Mouse (Mus musculus) splenic B cell, adult 2 months (primary cell): ENCODE results near the gene Prune2.

Experiments used
- DNase-seq: peaks from one replicate; pipeline ENCODE4 v3.0.0-alpha.2; 2011; ENCODE audit warnings: low read depth, low spot score
- H3K27me3 ChIP-seq: 2 replicates; pipeline ENCODE4 v1.6.1; 2012; ENCODE audit warnings: mild to moderate bottlenecking, low read length, moderate library complexity, mixed read lengths; ENCODE audit not compliant: control insufficient read depth, poor library complexity, insufficient read depth, severe bottlenecking
- H3K36me3 ChIP-seq: 2 replicates; pipeline ENCODE4 v1.6.1; 2012; ENCODE audit warnings: mild to moderate bottlenecking, low read length, moderate library complexity, mixed read lengths; ENCODE audit not compliant: control insufficient read depth, poor library complexity, insufficient read depth, severe bottlenecking

Prune2 gene

DNA sequence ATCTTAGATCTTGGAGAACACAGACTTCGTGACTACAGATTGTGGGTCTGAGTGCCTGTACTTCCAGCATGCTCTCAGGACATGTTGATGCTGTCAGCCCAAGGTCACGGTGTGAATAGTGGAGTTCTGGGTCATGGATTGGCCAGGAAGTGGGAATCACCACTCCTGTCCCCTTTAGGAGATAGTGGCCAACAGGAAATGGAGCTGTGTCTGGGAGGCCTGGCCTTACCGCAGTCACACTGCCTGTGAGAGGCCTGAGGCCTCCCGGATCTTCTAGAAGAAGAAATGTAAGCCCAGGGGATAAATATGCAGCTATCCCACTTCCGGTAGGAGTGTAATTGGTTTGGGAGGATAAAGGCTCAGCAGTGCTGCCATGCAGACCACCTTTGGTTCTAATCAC lies 12.8 kb downstream of the Prune2 start:
- no peaks in the 10 kb centered on the region for H3K36me3 ChIP-seq
- no peak for DNase-seq
- H3K27me3 ChIP-seq = no peaks in the 10 kb centered on the region

GRCm38 (mm10) chr19:16970612-16971011 lies 14.7 kb downstream of the Prune2 start:
- no peak for DNase-seq

DNA sequence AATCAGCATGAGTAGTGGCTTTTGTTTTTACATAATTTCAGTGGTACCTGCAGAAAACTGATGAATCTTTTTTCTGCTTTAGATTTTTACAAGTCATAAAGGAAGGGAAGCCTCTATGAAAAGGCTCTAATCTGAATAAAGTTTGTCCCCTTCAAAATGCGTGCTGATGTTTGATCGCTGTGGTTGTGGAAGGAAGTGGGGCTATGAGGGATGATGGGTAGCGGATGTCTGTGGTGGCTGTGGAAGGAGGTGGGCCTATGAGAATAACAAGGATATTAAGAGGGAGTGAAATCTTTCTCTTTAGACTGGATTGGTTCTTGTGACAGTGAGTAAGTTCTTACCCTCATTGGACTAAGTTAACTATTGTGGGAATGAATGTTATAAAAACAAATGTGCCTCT lies 23.0 kb downstream of the Prune2 start:
- no peaks in the 10 kb centered on the region for H3K36me3 ChIP-seq
- H3K27me3 ChIP-seq = no peaks in the 10 kb centered on the region
- no peak for DNase-seq

More at GRCm38 (mm10) chr19:16970612-16971011, 14.7 kb downstream of the Prune2 start:
- H3K36me3 ChIP-seq = no peaks in the 10 kb centered on the region
- no peaks in the 10 kb centered on the region for H3K27me3 ChIP-seq

DNA sequence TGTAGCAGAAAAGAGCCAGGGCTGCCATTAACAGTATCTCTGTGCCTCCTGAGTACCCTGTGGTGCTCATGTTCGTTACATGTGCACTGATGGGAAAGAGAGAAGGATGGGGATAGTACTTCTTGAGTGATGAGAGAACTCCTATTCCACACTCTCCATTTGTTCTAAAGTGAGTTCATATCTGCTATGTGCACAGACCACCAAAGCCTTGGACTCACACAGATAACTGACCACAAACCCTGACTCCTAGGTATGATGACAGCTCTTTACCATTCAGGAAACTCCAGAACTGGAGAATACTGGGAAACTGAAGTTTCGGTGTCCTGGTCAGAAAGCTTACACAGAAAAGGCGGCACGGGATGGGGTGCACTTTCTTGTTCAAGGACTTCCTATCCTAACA lies 25.8 kb downstream of the Prune2 start:
- Histone ChIP-seq H3K27me3 (no peaks in the 10 kb centered on the region), H3K36me3 (no peaks in the 10 kb centered on the region)
- DNase-seq = no peak

GRCm38 (mm10) chr19:16984897-16985296 lies 29.0 kb downstream of the Prune2 start:
- peak; percentile 9 for DNase-seq
- H3K27me3 ChIP-seq = no peaks in the 10 kb centered on the region

DNA sequence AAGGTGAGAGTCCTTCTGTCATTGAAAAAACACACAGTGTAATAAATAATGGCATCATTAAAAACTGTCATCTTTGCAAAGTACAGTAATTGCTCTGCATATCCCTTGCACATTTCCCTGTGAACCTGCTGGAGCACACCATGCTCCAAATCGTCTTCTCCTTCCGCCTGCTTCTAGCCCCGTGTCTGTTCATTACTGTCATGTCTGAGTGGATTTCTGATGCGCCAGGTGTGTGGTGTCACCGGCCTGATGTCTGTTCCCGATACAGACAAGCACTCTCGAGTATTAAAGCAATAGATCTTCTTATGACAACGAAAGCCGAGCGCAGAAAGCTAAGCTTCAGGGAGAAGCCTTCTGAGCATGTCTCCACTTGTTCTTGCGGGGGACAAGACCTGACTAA lies 32.1 kb downstream of the Prune2 start:
- DNase-seq = no peak
- Histone ChIP-seq H3K36me3 (no peaks in the 10 kb centered on the region), H3K27me3 (no peaks in the 10 kb centered on the region)

More at GRCm38 (mm10) chr19:16984897-16985296, 29.0 kb downstream of the Prune2 start:
- no peaks in the 10 kb centered on the region for H3K36me3 ChIP-seq

GRCm38 (mm10) chr19:16992151-16992550 lies 36.2 kb downstream of the Prune2 start:
- H3K27me3 ChIP-seq = no peaks in the 10 kb centered on the region
- no peak for DNase-seq
- no peaks in the 10 kb centered on the region for H3K36me3 ChIP-seq

GRCm38 (mm10) chr19:16994260-16994659 lies 38.3 kb downstream of the Prune2 start:
- no peak for DNase-seq
- Histone ChIP-seq H3K27me3 (no peaks in the 10 kb centered on the region), H3K36me3 (no peaks in the 10 kb centered on the region)

DNA sequence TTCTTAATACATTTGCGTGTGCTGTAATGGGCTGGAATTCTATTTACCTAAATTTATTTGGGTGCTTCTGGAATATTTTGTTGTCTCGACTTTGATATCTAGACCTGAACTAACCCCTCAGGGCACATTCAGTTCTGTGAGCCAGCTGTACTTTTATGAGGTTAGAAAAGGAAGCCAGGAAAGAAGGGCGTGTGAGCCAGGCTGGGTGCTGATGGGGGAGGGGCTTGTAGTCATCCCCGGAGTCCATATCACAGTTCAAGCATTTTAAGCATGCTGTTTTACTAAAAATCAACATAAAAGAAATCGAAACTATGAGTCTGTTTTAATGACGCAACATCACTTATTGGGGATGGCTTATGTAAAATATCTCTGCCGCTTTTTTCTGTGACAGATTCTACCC lies 42.0 kb downstream of the Prune2 start:
- no peaks in the 10 kb centered on the region for H3K36me3 ChIP-seq
- DNase-seq = no peak
- H3K27me3 ChIP-seq = no peaks in the 10 kb centered on the region

DNA sequence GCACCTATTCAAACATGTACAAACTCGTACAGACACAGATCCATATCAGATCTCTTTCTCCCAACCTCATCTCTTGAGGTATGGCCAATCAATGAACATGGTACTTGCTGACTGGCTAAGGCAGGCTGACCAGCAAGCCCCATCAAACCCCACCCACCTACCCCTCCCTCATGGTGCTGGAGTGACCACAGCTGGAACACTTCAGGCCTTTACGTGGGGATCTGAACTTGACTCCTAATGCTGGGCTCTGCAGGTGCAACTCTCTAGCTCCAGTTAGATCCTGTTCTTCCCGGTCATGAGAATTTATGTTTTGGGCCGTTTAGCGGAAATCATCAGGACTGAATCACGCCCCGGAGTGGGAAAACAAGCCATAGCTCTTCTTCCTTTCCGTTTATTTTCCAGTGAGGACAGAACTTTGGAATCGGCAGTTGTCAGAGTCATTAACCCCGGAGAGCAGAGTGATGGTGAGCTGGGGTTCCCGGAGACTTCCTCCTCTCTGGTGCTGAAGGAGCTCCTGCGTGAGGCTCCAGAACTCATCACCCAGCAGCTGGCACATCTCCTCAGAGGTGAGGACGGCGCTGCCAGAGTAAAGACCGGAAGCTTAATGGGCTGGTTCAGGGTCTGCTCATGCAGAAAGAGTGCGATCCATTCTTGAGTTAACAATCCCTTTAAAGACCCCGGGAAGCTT lies 50.4 kb downstream of the Prune2 start:
- no peaks in the 10 kb centered on the region for H3K27me3 ChIP-seq
- no peak for DNase-seq
- no peaks in the 10 kb centered on the region for H3K36me3 ChIP-seq

DNA sequence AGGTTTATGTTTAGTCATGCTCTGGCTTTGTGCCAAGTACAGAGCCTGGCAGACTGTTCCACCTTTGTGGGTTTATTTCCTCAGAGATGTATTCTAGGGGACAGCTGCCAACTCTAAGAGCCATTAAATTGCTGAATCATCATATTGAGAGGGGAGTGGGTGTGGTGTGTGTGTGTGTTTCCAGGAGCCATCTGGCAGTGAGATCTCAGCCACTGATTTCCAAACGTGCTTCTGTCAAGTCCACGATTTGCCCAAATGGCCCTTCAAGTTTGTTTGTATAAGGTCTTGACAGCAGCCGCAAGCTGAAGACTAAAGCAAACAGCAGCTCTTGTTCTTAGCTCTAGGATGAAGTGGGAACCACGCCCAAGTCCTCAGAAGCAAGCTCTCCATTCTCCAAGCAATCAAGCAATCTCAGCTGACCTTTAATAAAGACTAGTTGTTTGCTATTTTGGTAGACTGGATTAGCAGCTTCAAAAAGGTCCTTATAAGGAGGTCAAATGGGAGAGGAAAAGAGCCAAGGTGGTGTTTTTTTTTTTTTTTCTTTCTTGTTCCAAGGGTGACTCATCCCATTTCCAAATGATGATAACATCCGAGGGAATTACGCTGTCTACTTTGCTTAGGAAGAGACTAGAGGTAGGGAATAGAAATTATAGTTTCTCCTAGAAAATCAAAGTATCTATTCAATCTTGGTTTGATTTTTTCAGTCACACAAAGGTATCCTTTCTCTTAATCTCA lies 55.5 kb downstream of the Prune2 start:
- Histone ChIP-seq H3K36me3 (no peaks in the 10 kb centered on the region), H3K27me3 (no peaks in the 10 kb centered on the region)
- no peak for DNase-seq

- Histone ChIP-seq H3K27me3 (no peaks in the 10 kb centered on the region), H3K36me3 (no peaks in the 10 kb centered on the region)
- no peak for DNase-seq
Measured at GRCm38 (mm10) chr19:17013085-17013484, 57.2 kb downstream of the Prune2 start.

DNA sequence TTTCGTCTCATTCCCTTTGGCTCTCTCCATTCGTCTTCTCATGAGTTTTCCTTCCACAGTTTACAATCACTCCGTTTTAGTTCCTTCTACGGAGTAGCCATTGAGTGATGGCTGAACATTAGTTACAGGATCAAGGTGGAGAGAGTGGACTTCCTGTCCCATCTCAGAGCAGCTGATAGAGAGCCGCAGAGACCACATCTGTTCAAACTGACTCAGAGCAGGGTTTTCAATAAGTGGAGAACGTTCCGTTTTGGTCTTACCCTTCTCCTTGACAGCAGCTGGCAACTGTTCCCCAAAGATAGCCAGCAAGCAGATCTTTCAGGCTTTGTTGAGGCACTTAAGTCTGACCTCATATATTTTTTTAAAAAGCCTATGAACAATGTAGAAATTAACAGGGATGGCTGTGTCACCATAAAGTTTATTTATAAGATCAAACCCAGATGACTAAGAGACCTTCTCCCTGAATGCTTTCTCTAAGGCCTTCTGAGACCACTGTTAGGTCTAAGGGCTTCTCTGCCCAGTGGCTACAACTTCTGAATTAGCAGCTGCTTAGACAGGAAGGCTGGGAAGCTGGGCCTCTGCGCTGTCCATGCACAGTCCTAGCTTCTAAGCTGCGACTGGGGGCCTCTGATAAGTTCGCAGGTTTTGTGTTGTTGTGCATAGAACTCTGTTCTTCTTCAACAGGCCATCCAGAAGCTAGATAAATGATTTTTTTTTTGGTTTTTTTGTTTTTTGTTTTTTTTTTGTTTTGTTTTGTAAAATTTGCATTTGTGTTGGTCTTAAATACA lies 58.6 kb downstream of the Prune2 start:
- Histone ChIP-seq H3K27me3 (no peaks in the 10 kb centered on the region), H3K36me3 (no peaks in the 10 kb centered on the region)
- no peak for DNase-seq

GRCm38 (mm10) chr19:17024748-17025147 lies 68.8 kb downstream of the Prune2 start:
- no peak for DNase-seq
- no peaks in the 10 kb centered on the region for H3K27me3 ChIP-seq
- H3K36me3 ChIP-seq = no peaks in the 10 kb centered on the region

DNA sequence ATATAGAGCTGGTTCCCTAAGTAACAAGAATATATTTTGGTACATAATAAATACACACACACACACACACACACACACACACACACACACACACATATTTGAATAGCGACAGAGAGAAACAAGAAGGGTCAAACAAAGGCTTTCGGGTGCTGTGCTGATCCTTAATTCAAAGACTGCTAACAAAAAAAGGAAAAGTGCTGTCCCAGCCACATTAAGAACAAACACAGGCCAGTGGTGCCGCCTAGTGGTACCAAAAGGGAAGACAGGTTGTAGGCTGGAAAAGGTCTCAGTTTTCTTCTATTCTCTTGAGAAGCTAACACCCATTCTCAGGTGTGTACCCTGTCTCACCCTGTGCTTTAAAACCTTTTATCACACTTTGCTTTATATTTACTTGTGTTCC lies 74.4 kb downstream of the Prune2 start:
- Histone ChIP-seq H3K36me3 (no peaks in the 10 kb centered on the region), H3K27me3 (no peaks in the 10 kb centered on the region)
- peak; percentile 35 for DNase-seq
